Mouse (Mus musculus): ENCODE measurements around the gene Hdhd3. TPM values are rescaled to one million over a fixed set of nuclear protein-coding genes. Genes with fewer than 3 reads are reported as not detected.

Hdhd3 gene
- 10.2 and 14.6 TPM in 2 replicates for total RNA-seq (2021)
- long read RNA-seq, transcript Hdhd3-201 (2 exons, 1,205 nt), result major isoform, 25 of 27 reads
- long read RNA-seq, partial matches to known transcripts, result 0 of 27 reads
- long read RNA-seq, other reads (novel, unspliced or antisense), result 2 of 27 reads

GRCm38 (mm10) chr4:62503374-62503970 lies at the start of gene Hdhd3:
Gene Hdhd3, minus strand, starts transcription at chr4:62503467.
- DNase-seq, result no peak

GRCm38 (mm10) chr4:62551966-62552365 lies 48.7 kb upstream of the Hdhd3 start:
- no peak for DNase-seq

GRCm38 (mm10) chr4:62544801-62545200 lies 41.5 kb upstream of the Hdhd3 start:
- no peak for DNase-seq

- DNase-seq, result no peak
Observed at GRCm38 (mm10) chr4:62543782-62544181, 40.5 kb upstream of the Hdhd3 start.

- DNase-seq, result no peak
Observed at GRCm38 (mm10) chr4:62541802-62542201, 38.5 kb upstream of the Hdhd3 start.

- no peak for DNase-seq
Observed at GRCm38 (mm10) chr4:62533729-62534128, 30.5 kb upstream of the Hdhd3 start.

- no peak for DNase-seq
Observed at GRCm38 (mm10) chr4:62527655-62528054, 24.4 kb upstream of the Hdhd3 start.

- DNase-seq, result no peak
Observed at GRCm38 (mm10) chr4:62526256-62526655, 23.0 kb upstream of the Hdhd3 start.

GRCm38 (mm10) chr4:62525489-62525811 lies 22.2 kb upstream of the Hdhd3 start:
- DNase-seq, result no peak

- DNase-seq, result peak; percentile 96
Observed at GRCm38 (mm10) chr4:62524651-62525488, 21.6 kb upstream of the Hdhd3 start, which contains the start of the genes Pole3 and 4933430I17Rik. Gene Pole3, minus strand, starts transcription at chr4:62525068. Gene 4933430I17Rik, plus strand, starts transcription at chr4:62525369.

GRCm38 (mm10) chr4:62520892-62521400 lies 17.7 kb upstream of the Hdhd3 start:
- DNase-seq, result no peak

- peak; percentile 94 for DNase-seq
Observed at GRCm38 (mm10) chr4:62519849-62520233, 16.6 kb upstream of the Hdhd3 start, which contains the start of gene Alad. Gene Alad, minus strand, starts transcription at chr4:62519918.

GRCm38 (mm10) chr4:62519122-62519848 lies 16.0 kb upstream of the Hdhd3 start:
- no peak for DNase-seq

GRCm38 (mm10) chr4:62518416-62519121 lies 15.3 kb upstream of the Hdhd3 start:
- no peak for DNase-seq

- DNase-seq, result no peak
Observed at GRCm38 (mm10) chr4:62517538-62518415, 14.5 kb upstream of the Hdhd3 start.

GRCm38 (mm10) chr4:62517046-62517445 lies 13.8 kb upstream of the Hdhd3 start:
- DNase-seq, result no peak

- no peak for DNase-seq
Observed at GRCm38 (mm10) chr4:62516579-62516978, 13.3 kb upstream of the Hdhd3 start.

- no peak for DNase-seq
Observed at GRCm38 (mm10) chr4:62516079-62516478, 12.8 kb upstream of the Hdhd3 start.

GRCm38 (mm10) chr4:62515490-62515889 lies 12.2 kb upstream of the Hdhd3 start:
- no peak for DNase-seq

GRCm38 (mm10) chr4:62514995-62515394 lies 11.7 kb upstream of the Hdhd3 start:
- no peak for DNase-seq

- DNase-seq, result no peak
Observed at GRCm38 (mm10) chr4:62513998-62514506, 10.8 kb upstream of the Hdhd3 start.
